Mouse (Mus musculus): Measurements from ENCODE around the gene Med17. TPM values are rescaled to one million over a fixed set of nuclear protein-coding genes. Genes with fewer than 3 reads are reported as not detected.

The Med17 gene
- polyA plus RNA-seq, 1 experiment: 17.3 TPM

DNA sequence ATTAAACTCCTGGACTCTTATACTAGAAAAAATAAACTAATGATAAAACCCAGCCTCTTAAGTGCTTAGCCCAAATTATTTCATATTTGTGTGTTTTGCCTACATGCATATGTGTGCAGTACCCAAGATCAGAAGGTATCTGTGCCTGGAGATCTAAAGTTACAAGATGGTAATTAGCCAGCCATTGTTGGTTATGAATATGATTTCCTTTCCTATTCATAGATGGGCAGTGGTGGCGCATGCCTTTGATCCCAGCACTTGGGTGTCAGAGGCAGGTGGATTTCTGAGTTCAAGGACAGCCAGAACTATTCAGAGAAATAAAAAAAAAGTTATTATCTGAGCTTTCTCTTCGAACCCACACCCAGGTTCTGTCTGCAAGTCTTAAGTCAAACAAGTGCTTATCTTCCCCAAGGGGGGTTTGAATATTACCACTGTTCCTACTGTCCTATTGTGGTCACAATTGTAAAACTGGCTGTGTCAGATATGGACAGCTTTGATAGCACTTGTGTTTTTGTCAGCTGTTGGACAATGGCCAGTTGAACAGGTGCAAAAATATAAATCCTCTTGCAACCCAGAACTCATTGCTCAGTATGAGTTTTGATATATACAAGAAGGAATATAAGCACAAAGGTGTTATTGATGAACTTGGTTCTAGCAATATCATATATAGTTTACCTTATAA lies 32.5 kb upstream of the Med17 start:
- TF ChIP-seq CTCF (IDR thresholded peaks at IDR 0.05; ENCODE audit: control insufficient read depth, insufficient read depth, insufficient replicate concordance, low read depth, low read length) (no peak), POLR2A (IDR thresholded peaks at IDR 0.05; ENCODE audit: control insufficient read depth, low read depth, low read length) (no peak)
- Histone ChIP-seq H3K4me3 (ENCODE audit: control insufficient read depth, low read depth, low read length) (no peak overlapping the region), H3K4me1 (ENCODE audit: control insufficient read depth, insufficient read depth, low read length) (peaks cover under 1% of the 10 kb centered on the region; the same call in 1 of the 2 replicates), H3K36me3 (ENCODE audit: control insufficient read depth, insufficient read depth, low read length) (peaks cover 1% of the 10 kb centered on the region), H3K27me3 (ENCODE audit: control insufficient read depth, insufficient read depth, low read length) (no peaks in the 10 kb centered on the region), H3K27ac (ENCODE audit: control insufficient read depth, insufficient read depth, low read depth, low read length) (no peak overlapping the region)

GRCm38 (mm10) chr9:15310179-15310578 lies 30.4 kb upstream of the Med17 start:
- Histone ChIP-seq H3K4me1 (ENCODE audit: control insufficient read depth, insufficient read depth, low read length) (peaks cover 4% of the 10 kb centered on the region), H3K27me3 (ENCODE audit: control insufficient read depth, insufficient read depth, low read length) (no peaks in the 10 kb centered on the region), H3K27ac (ENCODE audit: control insufficient read depth, insufficient read depth, low read depth, low read length) (no peak overlapping the region), H3K4me3 (ENCODE audit: control insufficient read depth, low read depth, low read length) (no peak overlapping the region), H3K36me3 (ENCODE audit: control insufficient read depth, insufficient read depth, low read length) (peaks cover 1% of the 10 kb centered on the region)
- no peak for TF ChIP-seq CTCF (IDR thresholded peaks at IDR 0.05; ENCODE audit: control insufficient read depth, insufficient read depth, insufficient replicate concordance, low read depth, low read length)
- no peak for TF ChIP-seq POLR2A (IDR thresholded peaks at IDR 0.05; ENCODE audit: control insufficient read depth, low read depth, low read length)

- Histone ChIP-seq H3K27ac (ENCODE audit: control insufficient read depth, insufficient read depth, low read depth, low read length) (no peak overlapping the region), H3K4me1 (ENCODE audit: control insufficient read depth, insufficient read depth, low read length) (peaks cover 9% of the 10 kb centered on the region), H3K36me3 (ENCODE audit: control insufficient read depth, insufficient read depth, low read length) (peaks cover 1% of the 10 kb centered on the region), H3K27me3 (ENCODE audit: control insufficient read depth, insufficient read depth, low read length) (no peaks in the 10 kb centered on the region), H3K4me3 (ENCODE audit: control insufficient read depth, low read depth, low read length) (no peak overlapping the region)
- TF ChIP-seq CTCF (IDR thresholded peaks at IDR 0.05; ENCODE audit: control insufficient read depth, insufficient read depth, insufficient replicate concordance, low read depth, low read length) (no peak), POLR2A (IDR thresholded peaks at IDR 0.05; ENCODE audit: control insufficient read depth, low read depth, low read length) (no peak)
Observed at GRCm38 (mm10) chr9:15309425-15309824, 29.7 kb upstream of the Med17 start.

DNA sequence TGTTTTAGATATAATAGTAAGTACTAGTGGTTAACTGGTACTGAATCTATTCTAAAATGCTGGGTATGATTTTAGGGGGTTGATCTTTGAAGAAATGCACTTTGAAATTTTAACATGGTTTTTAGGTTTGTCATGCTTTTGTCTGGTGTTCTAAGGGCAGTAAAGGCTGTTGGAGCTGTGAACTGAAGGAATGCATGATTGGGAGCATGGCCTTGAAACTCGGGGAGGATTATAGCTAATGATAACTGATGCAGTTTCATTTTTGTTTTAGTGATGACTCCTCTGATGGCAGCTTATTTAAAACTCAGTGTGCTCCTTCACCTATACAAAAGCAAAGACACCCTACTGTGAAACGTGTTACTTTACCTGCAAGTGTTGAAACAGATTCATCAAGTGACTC lies 28.5 kb upstream of the Med17 start:
- Histone ChIP-seq H3K36me3 (ENCODE audit: control insufficient read depth, insufficient read depth, low read length) (peaks cover 1% of the 10 kb centered on the region), H3K4me3 (ENCODE audit: control insufficient read depth, low read depth, low read length) (no peak overlapping the region), H3K27me3 (ENCODE audit: control insufficient read depth, insufficient read depth, low read length) (no peaks in the 10 kb centered on the region), H3K4me1 (ENCODE audit: control insufficient read depth, insufficient read depth, low read length) (peaks cover 9% of the 10 kb centered on the region), H3K27ac (ENCODE audit: control insufficient read depth, insufficient read depth, low read depth, low read length) (no peak overlapping the region)
- TF ChIP-seq CTCF (IDR thresholded peaks at IDR 0.05; ENCODE audit: control insufficient read depth, insufficient read depth, insufficient replicate concordance, low read depth, low read length) (no peak), POLR2A (IDR thresholded peaks at IDR 0.05; ENCODE audit: control insufficient read depth, low read depth, low read length) (no peak)

- Histone ChIP-seq H3K27ac (ENCODE audit: control insufficient read depth, insufficient read depth, low read depth, low read length) (no peak overlapping the region), H3K36me3 (ENCODE audit: control insufficient read depth, insufficient read depth, low read length) (peaks cover 1% of the 10 kb centered on the region), H3K4me3 (ENCODE audit: control insufficient read depth, low read depth, low read length) (peak overlapping the region; percentile 93)
Observed at GRCm38 (mm10) chr9:15307257-15307656, 27.5 kb upstream of the Med17 start.

DNA sequence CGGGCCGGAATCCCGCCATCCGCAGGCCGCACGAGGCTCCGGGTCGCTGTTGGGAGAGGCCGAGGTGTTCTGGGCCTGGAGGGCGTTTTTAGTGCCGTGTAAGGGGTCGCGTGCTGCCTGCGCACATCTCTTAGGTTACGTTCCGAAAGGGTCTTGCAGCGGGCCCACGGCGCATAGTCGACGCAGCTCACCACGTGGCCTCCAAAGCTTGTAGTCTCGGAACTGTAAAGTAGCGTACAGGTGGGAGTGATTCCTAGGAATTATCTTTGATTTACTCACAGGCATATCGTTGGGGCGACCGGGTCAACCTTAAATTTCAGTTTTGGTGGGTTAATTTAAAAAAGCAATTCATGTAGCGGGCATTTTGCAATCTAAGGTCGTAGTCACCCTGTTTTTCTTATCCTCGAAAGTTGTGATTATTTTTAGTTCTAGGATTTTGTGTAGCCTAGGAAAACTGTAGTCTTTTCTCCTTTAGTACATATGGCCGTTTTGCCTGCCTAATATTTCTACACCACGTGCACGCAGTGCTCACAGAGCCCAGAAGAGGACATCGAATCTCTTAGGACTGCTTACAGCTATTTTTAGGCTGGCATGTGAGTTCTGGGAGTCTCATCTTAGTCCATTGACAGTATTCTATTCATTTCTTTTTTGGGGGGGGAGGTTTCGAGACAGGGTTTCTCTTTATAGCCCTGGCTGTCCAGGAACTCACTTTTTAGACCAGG lies 26.8 kb upstream of the Med17 start, which contains the start of gene 4931406C07Rik:
TSS of gene 4931406C07Rik (minus strand) at position 51 of the 722 bp plus-strand sequence.
- Histone ChIP-seq H3K4me1 (ENCODE audit: control insufficient read depth, insufficient read depth, low read length) (peaks cover 9% of the 10 kb centered on the region), H3K27ac (ENCODE audit: control insufficient read depth, insufficient read depth, low read depth, low read length) (peak within 1 kb of the TSS; percentile 96), H3K4me3 (ENCODE audit: control insufficient read depth, low read depth, low read length) (peak within 1 kb of the TSS; percentile 93), H3K27me3 (ENCODE audit: control insufficient read depth, insufficient read depth, low read length) (no peaks in the 10 kb centered on the region), H3K36me3 (ENCODE audit: control insufficient read depth, insufficient read depth, low read length) (peaks cover 1% of the 10 kb centered on the region)
- no peak for TF ChIP-seq POLR2A (IDR thresholded peaks at IDR 0.05; ENCODE audit: control insufficient read depth, low read depth, low read length)

More at GRCm38 (mm10) chr9:15307257-15307656, 27.5 kb upstream of the Med17 start:
- Histone ChIP-seq H3K27me3 (ENCODE audit: control insufficient read depth, insufficient read depth, low read length) (no peaks in the 10 kb centered on the region), H3K4me1 (ENCODE audit: control insufficient read depth, insufficient read depth, low read length) (peaks cover 9% of the 10 kb centered on the region)
- no peak for TF ChIP-seq CTCF (IDR thresholded peaks at IDR 0.05; ENCODE audit: control insufficient read depth, insufficient read depth, insufficient replicate concordance, low read depth, low read length)

- peaks cover 9% of the 10 kb centered on the region for H3K4me1 ChIP-seq (ENCODE audit: control insufficient read depth, insufficient read depth, low read length)
- H3K27me3 ChIP-seq (ENCODE audit: control insufficient read depth, insufficient read depth, low read length): no peaks in the 10 kb centered on the region
- peak; percentile 100 for TF ChIP-seq POLR2A (IDR thresholded peaks at IDR 0.05; ENCODE audit: control insufficient read depth, low read depth, low read length)
- TF ChIP-seq CTCF (IDR thresholded peaks at IDR 0.05; ENCODE audit: control insufficient read depth, insufficient read depth, insufficient replicate concordance, low read depth, low read length): no peak
- peak within 1 kb of the TSS; percentile 96 for H3K27ac ChIP-seq (ENCODE audit: control insufficient read depth, insufficient read depth, low read depth, low read length)
- H3K4me3 ChIP-seq (ENCODE audit: control insufficient read depth, low read depth, low read length): peak within 1 kb of the TSS; percentile 93
- peaks cover 1% of the 10 kb centered on the region for H3K36me3 ChIP-seq (ENCODE audit: control insufficient read depth, insufficient read depth, low read length)
Observed at GRCm38 (mm10) chr9:15305503-15306397, 26.0 kb upstream of the Med17 start, which contains the start of gene Taf1d. TSS of gene Taf1d (plus strand) at chr9:15306214.

Data from testis, adult 2 months (tissue).